Mouse (Mus musculus) intestine, postnatal 0 days (tissue): ENCODE data around the gene Rasal1. TPM values are rescaled to one million over a fixed set of nuclear protein-coding genes. Genes with fewer than 3 reads are reported as not detected.

Experiments
- ATAC-seq: fragments of 200-750 bp; cut with Nextera tagmentation; 2 replicates; pipeline ENCODE4 v1.8.0; 2017; ENCODE audit warnings: mild to moderate bottlenecking, moderate TSS enrichment, moderate library complexity
- H3K27ac ChIP-seq: fragments of 300-500 bp; sonication (generic); 2 replicates; pipeline ENCODE4 v1.5.1; 2014; ENCODE audit warnings: mild to moderate bottlenecking, low read depth, low read length, moderate library complexity
- H3K27me3 ChIP-seq: fragments of 300-500 bp; sonication (generic); replicated peaks from 2 replicates; pipeline ENCODE4 v1.6.1; 2014; ENCODE audit warnings: low read length, mixed read lengths; ENCODE audit not compliant: control insufficient read depth, insufficient read depth
- H3K36me3 ChIP-seq: fragments of 300-500 bp; sonication (generic); 2 replicates; pipeline ENCODE4 v1.6.1; 2014; ENCODE audit warnings: mild to moderate bottlenecking, moderate library complexity; ENCODE audit not compliant: control insufficient read depth, insufficient read depth
- H3K4me1 ChIP-seq: fragments of 300-500 bp; sonication (generic); replicated peaks from 2 replicates; pipeline ENCODE4 v1.6.1; 2014; ENCODE audit warnings: antibody characterized with exemption, low read length, mixed read lengths; ENCODE audit not compliant: control insufficient read depth, insufficient read depth
- H3K4me2 ChIP-seq: fragments of 300-500 bp; sonication (generic); replicated peaks from 2 replicates; pipeline ENCODE4 v1.6.1; 2014; ENCODE audit warnings: low read depth, mild to moderate bottlenecking, moderate library complexity
- H3K4me3 ChIP-seq: fragments of 300-500 bp; sonication (generic); 2 replicates; pipeline ENCODE4 v1.5.1; 2014; ENCODE audit warnings: low read depth, low read length
- H3K9ac ChIP-seq: fragments of 300-500 bp; sonication (generic); 2 replicates; pipeline ENCODE4 v1.6.1; 2014; ENCODE audit warnings: mild to moderate bottlenecking, low read depth, low read length
- H3K9me3 ChIP-seq: fragments of 300-500 bp; sonication (generic); 2 replicates; pipeline ENCODE4 v1.6.1; 2016; ENCODE audit warnings: mixed run types; ENCODE audit not compliant: control insufficient read depth
- CTCF ChIP-seq: sonication (generic); IDR thresholded peaks from 2 replicates; pipeline ENCODE4 v1.5.1; 2016; ENCODE audit warnings: low read depth, mild to moderate bottlenecking, control low read depth, antibody characterized with exemption, moderate library complexity
- WGBS: fragments of 180-500 bp; shearing (Covaris S2); extraction: QIAGEN DNeasy Blood & Tissue Kit; methylation state at CpG from one replicate; pipeline ENCODE4 v1.1.7; 2014; 5-methylcytosine and 5-hydroxymethylcytosine counted together
- polyA plus RNA-seq: library from polyadenylated mRNA; unstranded; fragments of >200 nt; fragmentation: Nextera tagmentation; extraction: Ambion mirVana; gene quantifications from 2 replicates; pipeline ENCODE4 v1.2.1, GENCODE M21; 2015

Gene Rasal1
- polyA plus RNA-seq, 1 experiment from 2014 or later: 5.1 TPM

DNA sequence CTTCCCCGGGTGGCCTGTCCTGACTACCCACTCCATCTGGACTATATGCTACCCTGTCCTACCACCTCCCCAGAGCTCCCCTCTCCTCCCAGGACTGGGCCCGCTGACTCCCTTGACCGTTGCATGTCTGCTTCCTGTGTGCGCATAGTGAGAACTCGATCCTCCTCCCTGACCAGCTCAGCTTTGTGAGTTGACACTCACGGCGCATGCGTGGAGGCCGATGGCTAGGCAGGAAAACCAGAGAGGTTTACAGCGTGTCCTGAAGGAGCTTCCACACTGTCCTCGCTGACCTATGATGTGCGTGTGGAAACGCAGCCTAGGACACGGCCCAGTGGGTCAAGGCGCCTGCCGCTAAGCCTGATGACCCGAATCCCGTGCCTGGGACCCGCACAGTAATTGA, 43.4 kb downstream of the Rasal1 start:
- no peak for ATAC-seq
- Histone ChIP-seq H3K36me3 (no peaks in the 10 kb centered on the region), H3K27ac (no peak overlapping the region)

DNA sequence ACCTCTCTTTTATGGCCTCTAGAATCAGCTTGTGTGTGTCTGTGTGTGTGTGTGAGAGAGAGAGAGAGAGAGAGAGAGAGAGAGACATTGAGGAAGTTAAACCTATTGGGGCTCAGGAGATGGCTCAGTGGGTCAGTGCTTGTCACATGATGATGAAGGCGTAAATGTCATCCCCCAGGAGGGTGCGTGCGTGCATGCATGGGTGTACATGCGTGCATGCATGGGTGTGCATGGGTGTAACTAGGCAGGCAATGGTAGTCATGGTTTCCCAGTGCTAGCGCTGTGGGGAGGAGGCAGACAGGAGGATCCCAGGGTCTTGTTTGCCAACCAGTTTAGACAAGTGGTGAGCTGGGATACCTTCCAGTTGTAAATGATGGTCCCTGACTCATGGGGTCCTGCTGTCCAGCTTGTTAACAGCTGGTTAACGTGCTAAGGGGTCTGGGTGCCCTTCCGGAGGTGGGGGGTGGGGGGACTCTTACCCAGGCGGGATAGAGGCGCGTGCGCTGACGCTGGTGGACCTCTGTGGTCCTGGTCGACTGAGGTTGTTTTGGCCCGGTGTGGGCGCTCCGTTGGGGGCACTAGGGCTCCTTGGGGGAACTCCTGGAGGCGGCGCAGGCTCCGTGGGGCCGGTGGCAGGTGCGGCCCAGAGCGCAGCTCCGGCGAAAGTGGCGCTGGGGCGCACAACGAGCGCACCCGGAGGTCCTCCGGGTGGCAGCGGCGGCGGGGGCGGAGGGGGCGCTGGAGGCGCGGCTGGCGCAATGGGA, 45.5 kb downstream of the Rasal1 start:
- WGBS: 23% methylated on average over 38 of the region's 38 CpGs
- H3K27ac ChIP-seq: no peak overlapping the region
- H3K27me3 ChIP-seq: peaks cover 21% of the 10 kb centered on the region
- ATAC-seq: no peak
- no peak overlapping the region for H3K4me2 ChIP-seq
- H3K4me1 ChIP-seq: no peaks in the 10 kb centered on the region
- H3K36me3 ChIP-seq: no peaks in the 10 kb centered on the region
- H3K9ac ChIP-seq: no peak overlapping the region
- TF ChIP-seq CTCF: no peak
- H3K9me3 ChIP-seq: no peaks in the 10 kb centered on the region
- H3K4me3 ChIP-seq: no peak overlapping the region

More for the DNA sequence above, 43.4 kb downstream of the Rasal1 start:
- Histone ChIP-seq H3K4me1 (no peaks in the 10 kb centered on the region), H3K9me3 (no peaks in the 10 kb centered on the region), H3K27me3 (peaks cover 21% of the 10 kb centered on the region), H3K4me2 (no peak overlapping the region), H3K9ac (no peak overlapping the region), H3K4me3 (no peak overlapping the region)
- WGBS: 70% methylated on average over 19 of the region's 19 CpGs
- TF ChIP-seq CTCF: no peak

DNA sequence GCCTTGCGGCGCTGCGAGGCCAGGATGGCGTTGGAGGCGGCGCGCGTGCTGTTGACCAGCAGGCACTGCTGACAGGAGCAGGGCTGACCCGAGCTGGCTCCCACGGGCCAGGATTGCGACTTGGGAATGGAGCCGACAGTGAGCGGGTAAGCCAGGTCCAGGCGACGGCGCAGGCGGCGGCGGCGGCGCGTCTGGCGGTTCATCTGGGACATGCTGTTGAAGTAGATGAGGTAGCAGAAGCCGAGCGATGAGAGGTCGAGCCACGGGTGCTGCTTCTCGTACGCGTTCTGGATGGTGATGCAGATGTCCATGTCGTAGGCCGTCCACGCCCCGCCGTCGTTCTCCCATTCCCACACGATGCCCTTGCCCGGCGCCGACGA, 46.1 kb downstream of the Rasal1 start:
- H3K4me3 ChIP-seq: no peak overlapping the region
- no peaks in the 10 kb centered on the region for H3K36me3 ChIP-seq
- H3K4me1 ChIP-seq: no peaks in the 10 kb centered on the region
- H3K27ac ChIP-seq: no peak overlapping the region
- H3K9ac ChIP-seq: no peak overlapping the region
- 10% methylated on average over 40 of the region's 41 CpGs for WGBS
- H3K27me3 ChIP-seq: peaks cover 21% of the 10 kb centered on the region
- ATAC-seq: no peak
- no peak for TF ChIP-seq CTCF
- no peaks in the 10 kb centered on the region for H3K9me3 ChIP-seq
- no peak overlapping the region for H3K4me2 ChIP-seq

DNA sequence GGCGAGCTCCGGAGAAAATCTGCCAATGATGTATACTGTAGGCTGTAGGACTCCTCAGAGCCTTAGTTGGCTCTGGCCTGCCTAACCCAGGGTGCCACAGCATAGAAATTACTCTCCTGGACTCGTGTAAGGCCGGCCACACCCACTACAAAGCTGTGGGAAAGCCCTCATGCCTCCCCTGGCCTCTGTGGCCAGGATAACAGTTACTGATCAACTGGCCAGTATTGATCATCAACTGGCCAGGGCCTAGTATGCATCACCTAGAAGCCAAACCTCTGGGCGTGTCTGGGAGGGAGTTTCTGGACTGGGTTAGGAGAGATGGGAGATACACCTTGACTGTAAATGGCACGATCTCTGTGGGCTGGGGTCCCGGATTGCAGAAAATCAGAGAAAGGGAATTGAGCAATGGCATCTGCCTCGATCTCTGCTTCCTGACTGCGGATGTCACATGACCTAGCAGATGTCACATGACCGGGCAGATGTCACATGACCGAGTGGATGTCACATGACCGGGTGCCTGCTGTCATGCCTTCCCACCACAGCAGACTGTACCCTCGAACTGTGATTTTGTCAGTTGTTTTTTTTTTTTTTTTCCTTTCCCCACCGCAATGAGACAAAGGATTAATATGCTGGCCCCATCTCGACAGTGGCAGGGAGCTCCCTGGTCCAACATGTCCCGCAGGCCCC, 47.6 kb downstream of the Rasal1 start:
- peaks cover 21% of the 10 kb centered on the region for H3K27me3 ChIP-seq
- ATAC-seq: no peak
- no peak overlapping the region for H3K4me3 ChIP-seq
- no peak for TF ChIP-seq CTCF
- 68% methylated on average over 16 of the region's 16 CpGs for WGBS
- H3K36me3 ChIP-seq: no peaks in the 10 kb centered on the region
- H3K9ac ChIP-seq: no peak overlapping the region
- H3K4me1 ChIP-seq: no peaks in the 10 kb centered on the region
- H3K9me3 ChIP-seq: no peaks in the 10 kb centered on the region
- H3K27ac ChIP-seq: no peak overlapping the region
- no peak overlapping the region for H3K4me2 ChIP-seq

DNA sequence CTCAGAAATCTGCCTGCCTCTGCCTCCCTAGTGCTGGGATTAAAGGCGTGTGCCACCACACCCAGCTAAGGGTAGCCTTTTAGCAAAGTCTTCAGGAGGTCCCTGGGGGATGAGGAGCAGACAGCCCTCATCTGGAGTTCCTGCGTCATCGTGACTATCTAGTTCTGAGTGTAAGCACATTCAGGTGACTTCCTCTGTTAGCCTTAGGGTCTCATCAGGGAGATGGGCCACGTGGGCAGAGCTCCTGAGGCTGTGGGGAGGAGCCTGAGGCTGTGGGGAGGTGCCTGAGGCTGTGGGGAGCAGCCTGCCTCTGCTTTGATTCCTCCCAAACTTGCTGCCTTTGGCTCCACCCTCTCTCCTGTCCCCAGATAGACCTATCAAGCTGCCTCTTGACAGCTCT, 48.3 kb downstream of the Rasal1 start:
- TF ChIP-seq CTCF: no peak
- H3K27me3 ChIP-seq: peaks cover 21% of the 10 kb centered on the region
- no peaks in the 10 kb centered on the region for H3K9me3 ChIP-seq
- no peak overlapping the region for H3K4me3 ChIP-seq
- no peak overlapping the region for H3K9ac ChIP-seq
- no peak for ATAC-seq
- H3K27ac ChIP-seq: no peak overlapping the region
- no peak overlapping the region for H3K4me2 ChIP-seq
- no peaks in the 10 kb centered on the region for H3K4me1 ChIP-seq
- no peaks in the 10 kb centered on the region for H3K36me3 ChIP-seq
- WGBS: 57% methylated on average over 4 of the region's 4 CpGs

DNA sequence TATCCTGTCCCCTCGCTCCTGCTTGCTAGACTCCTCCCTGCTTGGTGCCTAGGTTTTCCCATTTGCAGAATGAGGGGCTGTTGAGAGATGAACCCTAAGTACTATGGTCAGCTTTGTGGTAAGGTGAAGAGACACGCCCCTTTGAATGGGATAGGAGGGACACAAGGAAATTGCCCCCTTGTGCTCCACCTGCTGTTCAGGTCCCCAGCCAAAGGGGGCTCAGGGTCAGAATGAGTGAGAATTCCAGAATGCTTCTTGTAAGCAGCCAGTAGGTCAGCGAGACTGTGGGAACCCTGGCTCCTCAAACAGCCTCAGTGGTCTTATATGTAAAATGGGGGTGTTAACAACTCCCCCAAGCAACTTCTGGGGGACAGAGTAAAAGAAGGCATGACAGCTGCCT, 49.6 kb downstream of the Rasal1 start:
- Histone ChIP-seq H3K27ac (no peak overlapping the region), H3K4me3 (no peak overlapping the region), H3K9me3 (no peaks in the 10 kb centered on the region), H3K27me3 (peaks cover 21% of the 10 kb centered on the region), H3K4me1 (no peaks in the 10 kb centered on the region), H3K4me2 (no peak overlapping the region), H3K9ac (no peak overlapping the region), H3K36me3 (no peaks in the 10 kb centered on the region)
- WGBS: 53% methylated on average over 3 of the region's 3 CpGs
- no peak for ATAC-seq
- TF ChIP-seq CTCF: no peak
